Mouse (Mus musculus) limb, embryonic 12.5 days (tissue): Measurements from ENCODE around the gene Nup98. TPM values are rescaled to one million over a fixed set of nuclear protein-coding genes. Genes with fewer than 3 reads are reported as not detected.

ENCODE experiments used
- ATAC-seq: fragments of 200-750 bp; cut with Nextera tagmentation; 2 replicates; pipeline ENCODE4 v1.8.0; 2017; ENCODE audit warnings: low read depth, moderate TSS enrichment; ENCODE audit not compliant: insufficient number of reproducible peaks, insufficient read depth, low FRiP score, low TSS enrichment
- H3K27ac ChIP-seq: fragments of 300-500 bp; sonication (generic); 2 replicates; pipeline ENCODE4 v1.5.1; 2016; ENCODE audit warnings: mild to moderate bottlenecking, moderate library complexity
- H3K27me3 ChIP-seq: fragments of 300-500 bp; sonication (generic); 2 replicates; pipeline ENCODE4 v1.6.1; 2016; ENCODE audit warnings: mild to moderate bottlenecking, moderate library complexity
- H3K36me3 ChIP-seq: fragments of 300-500 bp; sonication (generic); 2 replicates; pipeline ENCODE4 v1.6.1; 2016; ENCODE audit warnings: mild to moderate bottlenecking, moderate library complexity
- H3K4me1 ChIP-seq: fragments of 300-500 bp; sonication (generic); replicated peaks from 2 replicates; pipeline ENCODE4 v1.6.1; 2016
- H3K4me2 ChIP-seq: fragments of 300-500 bp; sonication (generic); 2 replicates; pipeline ENCODE4 v1.6.1; 2016; ENCODE audit warnings: mild to moderate bottlenecking, moderate library complexity
- H3K4me3 ChIP-seq: fragments of 300-500 bp; sonication (generic); replicated peaks from 2 replicates; pipeline ENCODE4 v1.5.1; 2016; ENCODE audit warnings: mild to moderate bottlenecking
- H3K9ac ChIP-seq: fragments of 300-500 bp; sonication (generic); replicated peaks from 2 replicates; pipeline ENCODE4 v1.6.1; 2016; ENCODE audit warnings: mild to moderate bottlenecking, moderate library complexity
- H3K9me3 ChIP-seq: fragments of 300-500 bp; sonication (generic); 2 replicates; pipeline ENCODE4 v1.6.1; 2016; ENCODE audit warnings: mild to moderate bottlenecking, moderate library complexity
- WGBS: fragments of 180-500 bp; shearing (Covaris S2); methylation state at CpG from one replicate; pipeline ENCODE4 v1.1.7; 2016; 5-methylcytosine and 5-hydroxymethylcytosine counted together
- polyA plus RNA-seq: library from polyadenylated mRNA; unstranded; fragments of >200 nt; fragmentation: Nextera tagmentation; extraction: Ambion mirVana; gene quantifications from 2 replicates; pipeline ENCODE4 v1.2.1, GENCODE M21; 2016

Gene Nup98
- polyA plus RNA-seq, 1 experiment from 2014 or later, result 51.8 TPM

- Histone ChIP-seq H3K4me2 (no peak within 1 kb of the TSS), H3K27me3 (no peaks in the 10 kb centered on the region), H3K9ac (no peak within 1 kb of the TSS), H3K4me1 (no peaks in the 10 kb centered on the region), H3K27ac (no peak within 1 kb of the TSS), H3K36me3 (peaks cover 37% of the 10 kb centered on the region), H3K4me3 (no peak within 1 kb of the TSS), H3K9me3 (no peaks in the 10 kb centered on the region)
- no peak for ATAC-seq
- 49% methylated on average over 7 of the region's 7 CpGs for WGBS
Observed at GRCm38 (mm10) chr7:102116579-102117331, 93.2 kb downstream of the Nup98 start, which contains the start of gene Chrna10. Chrna10 (minus strand) TSS chr7:102116828.

DNA sequence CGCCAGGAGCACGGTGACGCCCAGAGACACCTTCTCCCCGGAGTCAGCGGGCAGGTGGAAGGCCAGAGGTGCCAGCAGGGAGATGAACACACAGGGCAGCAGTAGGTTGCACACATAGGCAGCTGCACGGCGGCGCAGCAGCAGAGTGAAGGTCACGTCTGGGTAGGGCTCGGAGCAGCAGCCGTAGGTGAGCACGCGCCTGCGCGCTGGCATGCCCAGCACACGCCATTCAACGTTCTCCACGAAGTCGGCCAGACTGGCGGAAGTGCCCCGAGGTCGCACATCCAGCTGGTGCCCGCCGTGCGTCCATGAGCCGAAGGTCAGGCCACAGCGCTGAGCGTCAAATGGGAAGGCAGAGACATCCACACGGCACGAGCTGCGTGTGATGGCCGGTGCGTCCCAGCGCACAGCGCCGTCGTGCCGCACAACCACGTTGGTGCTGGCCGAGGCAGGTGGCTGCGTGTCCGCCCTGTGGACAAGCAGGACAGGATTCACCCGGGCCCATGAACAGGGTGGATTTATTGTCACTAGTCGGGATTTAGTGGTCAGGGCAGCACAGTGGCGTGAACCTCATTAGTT lies 96.7 kb downstream of the Nup98 start:
- Histone ChIP-seq H3K4me1 (no peaks in the 10 kb centered on the region), H3K4me2 (no peak overlapping the region), H3K9me3 (no peaks in the 10 kb centered on the region), H3K27me3 (no peaks in the 10 kb centered on the region), H3K9ac (no peak overlapping the region), H3K27ac (no peak overlapping the region), H3K4me3 (no peak overlapping the region), H3K36me3 (peaks cover 4% of the 10 kb centered on the region; the same call in 1 of the 2 replicates)
- no peak for ATAC-seq
- 81% methylated on average over 45 of the region's 45 CpGs for WGBS

DNA sequence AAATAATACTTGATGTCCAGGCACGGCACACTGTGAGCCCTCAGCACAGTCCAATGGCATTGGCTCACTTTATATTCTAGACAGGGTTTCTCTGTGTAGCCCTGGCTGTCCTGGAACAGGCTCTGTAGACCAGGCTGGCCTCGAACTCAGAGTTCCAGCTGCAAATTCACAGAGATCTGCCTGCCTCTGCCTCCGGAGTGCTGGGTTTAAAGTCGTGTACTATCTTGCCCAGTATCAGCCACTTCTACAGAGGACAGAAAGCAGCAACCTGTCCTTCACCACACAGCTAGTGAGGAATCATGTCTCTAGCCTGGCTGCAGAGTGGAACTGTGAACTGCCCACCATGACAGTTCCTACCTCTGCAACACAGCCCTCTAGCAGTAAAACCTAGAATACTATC lies 100.2 kb downstream of the Nup98 start:
- ATAC-seq, result no peak
- 88% methylated on average over 4 of the region's 4 CpGs for WGBS
- Histone ChIP-seq H3K36me3 (no peaks in the 10 kb centered on the region), H3K4me2 (no peak overlapping the region), H3K9me3 (no peaks in the 10 kb centered on the region), H3K4me3 (no peak overlapping the region), H3K27ac (no peak overlapping the region), H3K27me3 (peaks cover 15% of the 10 kb centered on the region), H3K9ac (no peak overlapping the region), H3K4me1 (peaks cover 10% of the 10 kb centered on the region)

GRCm38 (mm10) chr7:102109171-102109570 lies 100.8 kb downstream of the Nup98 start, which contains the start of gene Art5:
Art5 (minus strand) TSS chr7:102109489.
- no peak within 1 kb of the TSS for H3K4me2 ChIP-seq
- H3K9ac ChIP-seq, result no peak within 1 kb of the TSS
- no peaks in the 10 kb centered on the region for H3K9me3 ChIP-seq
- peaks cover 15% of the 10 kb centered on the region for H3K27me3 ChIP-seq
- peaks cover 10% of the 10 kb centered on the region for H3K4me1 ChIP-seq
- WGBS, result 77% methylated on average over 7 of the region's 7 CpGs
- no peak within 1 kb of the TSS for H3K4me3 ChIP-seq
- no peaks in the 10 kb centered on the region for H3K36me3 ChIP-seq
- no peak within 1 kb of the TSS for H3K27ac ChIP-seq
- ATAC-seq, result no peak

- Histone ChIP-seq H3K4me2 (no peak overlapping the region), H3K36me3 (no peaks in the 10 kb centered on the region), H3K4me1 (peaks cover 10% of the 10 kb centered on the region), H3K9me3 (no peaks in the 10 kb centered on the region), H3K27me3 (peaks cover 15% of the 10 kb centered on the region), H3K9ac (no peak overlapping the region), H3K27ac (no peak overlapping the region), H3K4me3 (no peak overlapping the region)
- 77% methylated on average over 1 of the region's 1 CpGs for WGBS
- no peak for ATAC-seq
Observed at GRCm38 (mm10) chr7:102108206-102108605, 101.8 kb downstream of the Nup98 start.

- ATAC-seq, result peak; percentile 33
- Histone ChIP-seq H3K36me3 (no peaks in the 10 kb centered on the region), H3K4me3 (peak overlapping the region; percentile 32), H3K9ac (peak overlapping the region; percentile 53), H3K4me2 (peak overlapping the region; percentile 62), H3K9me3 (no peaks in the 10 kb centered on the region), H3K27me3 (peaks cover 15% of the 10 kb centered on the region), H3K27ac (no peak overlapping the region), H3K4me1 (peaks cover 21% of the 10 kb centered on the region)
- 15% methylated on average over 23 of the region's 23 CpGs for WGBS
Observed at GRCm38 (mm10) chr7:102106700-102107141, 103.3 kb downstream of the Nup98 start.

GRCm38 (mm10) chr7:102104126-102104525 lies 105.8 kb downstream of the Nup98 start:
- no peak for ATAC-seq
- H3K4me1 ChIP-seq, result peaks cover 39% of the 10 kb centered on the region
- no peaks in the 10 kb centered on the region for H3K36me3 ChIP-seq

GRCm38 (mm10) chr7:102103555-102103954 lies 106.4 kb downstream of the Nup98 start:
- H3K9ac ChIP-seq, result no peak overlapping the region
- WGBS, result 91% methylated on average over 2 of the region's 2 CpGs
- no peak overlapping the region for H3K4me2 ChIP-seq
- no peaks in the 10 kb centered on the region for H3K36me3 ChIP-seq
- H3K9me3 ChIP-seq, result no peaks in the 10 kb centered on the region
- peaks cover 41% of the 10 kb centered on the region for H3K4me1 ChIP-seq
- no peak overlapping the region for H3K4me3 ChIP-seq
- no peak for ATAC-seq
- H3K27ac ChIP-seq, result no peak overlapping the region
- H3K27me3 ChIP-seq, result peaks cover 15% of the 10 kb centered on the region

More at GRCm38 (mm10) chr7:102104126-102104525, 105.8 kb downstream of the Nup98 start:
- 78% methylated on average over 5 of the region's 5 CpGs for WGBS
- Histone ChIP-seq H3K4me3 (no peak overlapping the region), H3K9ac (no peak overlapping the region), H3K27ac (no peak overlapping the region), H3K9me3 (no peaks in the 10 kb centered on the region), H3K27me3 (peaks cover 15% of the 10 kb centered on the region), H3K4me2 (no peak overlapping the region)

- no peaks in the 10 kb centered on the region for H3K9me3 ChIP-seq
- peaks cover 15% of the 10 kb centered on the region for H3K27me3 ChIP-seq
- H3K9ac ChIP-seq, result no peak overlapping the region
- no peak overlapping the region for H3K4me3 ChIP-seq
- H3K4me1 ChIP-seq, result peaks cover 41% of the 10 kb centered on the region
- H3K27ac ChIP-seq, result 0 out of 2 replicates have a peak overlapping the region, but pooled peaks have one; percentile 29
- no peak for ATAC-seq
- 36% methylated on average over 6 of the region's 6 CpGs for WGBS
- no peak overlapping the region for H3K4me2 ChIP-seq
- H3K36me3 ChIP-seq, result no peaks in the 10 kb centered on the region
Observed at GRCm38 (mm10) chr7:102102696-102103095, 107.3 kb downstream of the Nup98 start.

DNA sequence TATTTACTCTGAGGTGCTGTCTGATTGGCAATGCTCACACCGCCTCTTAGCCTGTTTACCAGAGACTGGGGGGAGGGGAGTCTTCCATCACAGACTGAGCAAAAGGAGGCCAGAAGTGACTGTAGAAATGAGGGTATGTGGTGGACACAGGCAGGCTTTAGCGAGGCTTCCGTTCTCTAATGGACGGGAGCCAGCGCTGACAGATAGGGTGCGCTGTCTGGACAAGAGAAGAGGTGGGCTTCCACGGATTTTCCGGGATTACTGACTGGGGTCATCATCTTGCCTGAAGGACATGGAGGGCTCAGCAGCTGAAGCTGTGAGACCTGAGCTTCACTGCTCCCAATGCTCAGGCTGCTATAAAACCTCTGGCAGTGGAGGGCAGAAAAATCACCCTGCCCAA lies 107.7 kb downstream of the Nup98 start:
- H3K4me1 ChIP-seq, result peaks cover 39% of the 10 kb centered on the region
- no peaks in the 10 kb centered on the region for H3K36me3 ChIP-seq

DNA sequence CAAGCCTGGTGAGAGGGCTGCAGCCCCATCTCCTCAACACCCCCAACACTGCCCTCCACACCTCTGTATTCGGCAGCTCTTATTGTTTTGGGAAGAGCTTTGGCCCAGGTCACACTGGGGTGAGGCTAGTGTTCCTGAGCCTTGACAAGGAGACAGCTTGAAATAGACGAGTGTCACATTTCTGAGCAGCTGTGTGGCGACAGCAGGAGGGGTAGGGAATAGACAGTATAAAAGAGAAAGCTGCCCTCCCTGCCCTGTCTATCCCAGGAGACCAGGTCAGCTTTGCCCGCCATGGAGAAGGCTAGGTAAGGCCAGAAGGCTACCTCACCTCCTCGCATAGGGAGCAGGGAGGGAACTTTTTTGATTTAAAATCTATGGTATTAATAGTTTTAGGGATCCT lies 108.5 kb downstream of the Nup98 start, which contains the start of gene Art1:
Gene Art1 (plus strand): TSS at position 257 of the 400 bp plus-strand sequence.
- Histone ChIP-seq H3K27me3 (peaks cover 4% of the 10 kb centered on the region; the same call in 1 of the 2 replicates), H3K9ac (no peak within 1 kb of the TSS), H3K36me3 (no peaks in the 10 kb centered on the region), H3K4me2 (peak within 1 kb of the TSS; percentile 60), H3K27ac (peak within 1 kb of the TSS; percentile 45), H3K9me3 (no peaks in the 10 kb centered on the region), H3K4me3 (no peak within 1 kb of the TSS), H3K4me1 (peaks cover 32% of the 10 kb centered on the region)
- WGBS, result 52% methylated on average over 5 of the region's 5 CpGs
- no peak for ATAC-seq

More for the DNA sequence above, 107.7 kb downstream of the Nup98 start:
- H3K4me3 ChIP-seq, result no peak overlapping the region
- 35% methylated on average over 8 of the region's 8 CpGs for WGBS
- ATAC-seq, result no peak
- no peak overlapping the region for H3K9ac ChIP-seq
- H3K27me3 ChIP-seq, result peaks cover 11% of the 10 kb centered on the region
- H3K4me2 ChIP-seq, result no peak overlapping the region
- no peaks in the 10 kb centered on the region for H3K9me3 ChIP-seq
- peak overlapping the region; percentile 29; the same call in 1 of the 2 replicates for H3K27ac ChIP-seq
